Mouse (Mus musculus) CH12.LX (cell line): ENCODE measurements around the gene Tut1. TPM values are rescaled to one million over a fixed set of nuclear protein-coding genes. Genes with fewer than 3 reads are reported as not detected.

Experiments used
- DNase-seq: peaks from one replicate; pipeline ENCODE4 v3.0.0-alpha.2; 2013; ENCODE audit errors: extremely low read depth
- H3K27ac ChIP-seq: 2 replicates; pipeline ENCODE4 v1.5.1; 2012; ENCODE audit warnings: low read depth, mild to moderate bottlenecking, control low read depth, moderate library complexity; ENCODE audit not compliant: insufficient read depth
- H3K27me3 ChIP-seq: replicated peaks from 2 replicates; pipeline ENCODE3; 2012; ENCODE audit warnings: inconsistent platforms
- H3K36me3 ChIP-seq, 2 experiments: replicated peaks in 1 of 2; 2 replicates each; pipeline versions ENCODE3 to v1.6.1; 2012; ENCODE audit warnings: inconsistent platforms in 1 of 2, low read length in 1 of 2, mild to moderate bottlenecking in 1 of 2, mixed read lengths in 1 of 2, moderate library complexity in 1 of 2; ENCODE audit not compliant: control insufficient read depth in 1 of 2, insufficient read depth in 1 of 2
- H3K4me1 ChIP-seq, 2 experiments: 2 replicates each; pipeline ENCODE4 v1.6.1; 2012; ENCODE audit warnings: inconsistent platforms in 1 of 2, moderate library complexity in 1 of 2; ENCODE audit not compliant: insufficient read depth in 2 of 2, control insufficient read depth in 1 of 2
- H3K4me2 ChIP-seq: 2 replicates; pipeline ENCODE4 v1.6.1; 2012; ENCODE audit warnings: low read depth, mild to moderate bottlenecking, control low read depth; ENCODE audit not compliant: poor library complexity, insufficient read depth, severe bottlenecking
- H3K4me3 ChIP-seq, 3 experiments: fragments of 150-350 bp in 1 of 3; sonication (generic) in 1 of 3; replicated peaks in 1 of 3; 2 replicates each; pipeline versions ENCODE3 to v1.5.1; 2011 to 2012; ENCODE audit warnings: low read depth in 2 of 3, low read length in 2 of 3, mild to moderate bottlenecking in 2 of 3, moderate library complexity in 2 of 3, control low read depth in 1 of 3, improper control_type of control experiment in 1 of 3, inconsistent platforms in 1 of 3, mixed read lengths in 1 of 3; ENCODE audit not compliant: poor library complexity in 1 of 3
- H3K79me2 ChIP-seq: replicated peaks from 2 replicates; pipeline ENCODE4 v1.6.1; 2012; ENCODE audit warnings: mild to moderate bottlenecking, moderate library complexity; ENCODE audit not compliant: control insufficient read depth, poor library complexity, insufficient read depth, severe bottlenecking; ENCODE audit errors: extremely low read depth
- H3K9ac ChIP-seq: 2 replicates; pipeline ENCODE4 v1.6.1; 2012; ENCODE audit warnings: low read depth, mild to moderate bottlenecking, control low read depth, moderate library complexity; ENCODE audit not compliant: insufficient read depth
- H3K9me3 ChIP-seq: replicated peaks from 2 replicates; pipeline ENCODE3; 2012; ENCODE audit warnings: low read length, inconsistent platforms, mixed read lengths
- CHD1 ChIP-seq: IDR thresholded peaks from 2 replicates; pipeline ENCODE4 v1.6.1; 2012; ENCODE audit warnings: low read depth, low read length, improper control_type of control experiment, inconsistent platforms
- E2F4 ChIP-seq: IDR thresholded peaks from 2 replicates; pipeline ENCODE4 v1.6.1; 2011; ENCODE audit warnings: low read depth, low read length, improper control_type of control experiment; ENCODE audit not compliant: insufficient replicate concordance
- EP300 ChIP-seq: IDR thresholded peaks from 2 replicates; pipeline ENCODE4 v1.6.1; 2011; ENCODE audit warnings: low read length, improper control_type of control experiment
- ETS1 ChIP-seq: conservative IDR thresholded peaks from 2 replicates; pipeline ENCODE4 v1.6.1; 2012; ENCODE audit warnings: low read depth, mild to moderate bottlenecking, inconsistent platforms, low read length, improper control_type of control experiment, moderate library complexity
- GABPA ChIP-seq: IDR thresholded peaks from 2 replicates; pipeline ENCODE4 v1.6.1; 2012; ENCODE audit warnings: low read depth, low read length, improper control_type of control experiment, inconsistent platforms; ENCODE audit not compliant: insufficient replicate concordance
- JUN ChIP-seq: IDR thresholded peaks from 2 replicates; pipeline ENCODE4 v1.6.1; 2011; ENCODE audit warnings: low read depth, mild to moderate bottlenecking, low read length, improper control_type of control experiment, moderate library complexity; ENCODE audit not compliant: insufficient read depth
- JUND ChIP-seq: conservative IDR thresholded peaks from 2 replicates; pipeline ENCODE4 v1.6.1; 2011; ENCODE audit warnings: low read depth, low read length, improper control_type of control experiment
- MAFK ChIP-seq: IDR thresholded peaks from 2 replicates; pipeline ENCODE4 v1.6.1; 2011; ENCODE audit warnings: low read length, improper control_type of control experiment; ENCODE audit not compliant: insufficient replicate concordance
- MEF2A ChIP-seq: IDR thresholded peaks from 2 replicates; pipeline ENCODE4 v1.6.1; 2014; ENCODE audit warnings: low read depth, mild to moderate bottlenecking, inconsistent platforms, low read length, improper control_type of control experiment, borderline replicate concordance
- MXI1 ChIP-seq: IDR thresholded peaks from 2 replicates; pipeline ENCODE4 v1.6.1; 2011; ENCODE audit warnings: mild to moderate bottlenecking, low read depth, low read length, improper control_type of control experiment
- NELFE ChIP-seq: IDR thresholded peaks from 2 replicates; pipeline ENCODE4 v1.6.1; 2011; ENCODE audit warnings: low read depth, low read length, improper control_type of control experiment
- POLR2A ChIP-seq: IDR thresholded peaks from 2 replicates; pipeline ENCODE4 v1.6.1; 2011; ENCODE audit warnings: low read depth, mild to moderate bottlenecking, improper control_type of control experiment, low read length
- RCOR1 ChIP-seq: conservative IDR thresholded peaks from 2 replicates; pipeline ENCODE4 v1.6.1; 2012; ENCODE audit warnings: low read depth, mild to moderate bottlenecking, inconsistent platforms, low read length, improper control_type of control experiment
- SIN3A ChIP-seq: IDR thresholded peaks from 2 replicates; pipeline ENCODE4 v1.6.1; 2012; ENCODE audit warnings: low read length, improper control_type of control experiment, inconsistent platforms
- SMC3 ChIP-seq: IDR thresholded peaks from 2 replicates; pipeline ENCODE4 v1.6.1; 2011; ENCODE audit warnings: low read depth, low read length, improper control_type of control experiment
- USF2 ChIP-seq: conservative IDR thresholded peaks from 2 replicates; pipeline ENCODE4 v1.6.1; 2011; ENCODE audit warnings: low read depth, low read length, improper control_type of control experiment
- ZC3H11A ChIP-seq: IDR thresholded peaks from 2 replicates; pipeline ENCODE4 v1.6.1; 2012; ENCODE audit warnings: low read depth, mild to moderate bottlenecking, inconsistent platforms, low read length, improper control_type of control experiment
- ZNF384 ChIP-seq: IDR thresholded peaks from 2 replicates; pipeline ENCODE4 v1.6.1; 2012; ENCODE audit warnings: low read depth, low read length, improper control_type of control experiment, inconsistent platforms
- dilution Hi-C: fragments of 300-500 bp; cut with MboI; formaldehyde crosslinking; loops from 2 replicates; pipeline ENCODE4 v1.14.3; 2020; ENCODE audit warnings: low sequenced_read_pairs; ENCODE audit not compliant: extremely low pct_unique_long_range_greater_than_20kb, extremely low pct_ligation_motif_present
- in situ Hi-C: fragments of 300-500 bp; cut with MboI; formaldehyde crosslinking; loops from 3 replicates; pipeline ENCODE4 v1.14.3; 2019; ENCODE audit warnings: low sequenced_read_pairs, low pct_ligation_motif_present, low pct_unique_long_range_greater_than_20kb, mixed read lengths
- polyA plus RNA-seq: library from polyadenylated mRNA; unstranded; fragments of >175 nt; gene quantifications from 2 replicates; pipeline ENCODE4 v1.2.1, GENCODE M21; 2012; ENCODE audit warnings: low read depth; ENCODE audit not compliant: insufficient read length
- total RNA-seq, 2 experiments: library from RNA; depleted of rRNA; stranded (reverse); fragments of 300-350 nt in 1 of 2; fragments of >200 nt in 1 of 2; gene quantifications; 2 replicates each; pipeline ENCODE4 v1.2.3; 2012 to 2014

Tut1 gene
- total and polyA plus RNA-seq, 3 experiments: 40.4 to 54.9 (median 47.7) TPM

- dilution Hi-C loops (no loop called here), in situ Hi-C loops (no loop called here)
- no peak for TF ChIP-seq JUN
- Histone ChIP-seq H3K79me2 (peaks cover 11% of the 10 kb centered on the region), H3K27me3 (peaks cover 14% of the 10 kb centered on the region), H3K36me3 (peaks cover 0 to 17% of the 10 kb centered on the region in 2 experiments), H3K27ac (no peak overlapping the region), H3K4me2 (no peak overlapping the region), H3K4me1 (peaks cover 34 to 72% of the 10 kb centered on the region in 2 experiments), H3K9me3 (no peaks in the 10 kb centered on the region), H3K9ac (no peak overlapping the region), H3K4me3 (no peak overlapping the region)
- no peak for DNase-seq
These were observed 32.2 kb downstream of the Tut1 start for GRCm38 (mm10) chr19:8985891-8986290.

- Histone ChIP-seq H3K9me3 (no peaks in the 10 kb centered on the region), H3K4me3 (no peak overlapping the region), H3K4me1 (peaks cover 44 to 75% of the 10 kb centered on the region in 2 experiments), H3K4me2 (no peak overlapping the region), H3K27me3 (peaks cover 14% of the 10 kb centered on the region), H3K9ac (no peak overlapping the region), H3K36me3 (peaks cover 0 to 2% of the 10 kb centered on the region in 2 experiments), H3K27ac (no peak overlapping the region), H3K79me2 (peaks cover 16% of the 10 kb centered on the region)
- dilution Hi-C loops (no loop called here), in situ Hi-C loops (no loop called here)
- no peak for DNase-seq
- no peak for TF ChIP-seq NELFE
- no peak for TF ChIP-seq ZNF384
- no peak for TF ChIP-seq RCOR1
- no peak for TF ChIP-seq ZC3H11A
- no peak for TF ChIP-seq MXI1
- TF ChIP-seq EP300: no peak
- no peak for TF ChIP-seq E2F4
- no peak for TF ChIP-seq SMC3
- TF ChIP-seq MAFK: no peak
- TF ChIP-seq JUND: no peak
- no peak for TF ChIP-seq ETS1
- TF ChIP-seq JUN: no peak
- no peak for TF ChIP-seq GABPA
- TF ChIP-seq CHD1: no peak
- TF ChIP-seq MEF2A: no peak
- TF ChIP-seq SIN3A: no peak
- no peak for TF ChIP-seq USF2
- TF ChIP-seq POLR2A: no peak
These were observed 34.2 kb downstream of the Tut1 start for GRCm38 (mm10) chr19:8987816-8988215.
